Mouse (Mus musculus) bone marrow macrophage, adult 2 months (primary cell): ENCODE results near the gene Ubtd2. TPM values are rescaled to one million over a fixed set of nuclear protein-coding genes. Genes with fewer than 3 reads are reported as not detected.

Experiments used
- H3K27ac ChIP-seq: 2 replicates; pipeline ENCODE4 v1.5.1; 2012; ENCODE audit warnings: low read depth, low read length; ENCODE audit not compliant: insufficient read depth
- H3K4me1 ChIP-seq: 2 replicates; pipeline ENCODE4 v1.6.1; 2012; ENCODE audit warnings: low read length; ENCODE audit not compliant: control insufficient read depth, insufficient read depth
- H3K4me3 ChIP-seq: 2 replicates; pipeline ENCODE4 v1.5.1; 2012; ENCODE audit warnings: mild to moderate bottlenecking, low read length, moderate library complexity; ENCODE audit not compliant: insufficient read depth
- CTCF ChIP-seq: IDR thresholded peaks from 2 replicates; pipeline ENCODE4 v1.5.1; 2012; ENCODE audit warnings: low read depth, mild to moderate bottlenecking, low read length, moderate library complexity
- POLR2A ChIP-seq: IDR thresholded peaks from 2 replicates; pipeline ENCODE4 v1.6.1; 2012; ENCODE audit warnings: mild to moderate bottlenecking, low read depth, low read length, borderline replicate concordance
- polyA plus RNA-seq: library from polyadenylated mRNA; stranded (reverse); fragments of >200 nt; gene quantifications from 2 replicates; pipeline ENCODE4 v1.2.4, GENCODE M21; 2012; ENCODE audit not compliant: missing spikeins, insufficient read depth, insufficient read length

Ubtd2 gene
- 2.4 and 4.0 TPM in 2 replicates for polyA plus RNA-seq

DNA sequence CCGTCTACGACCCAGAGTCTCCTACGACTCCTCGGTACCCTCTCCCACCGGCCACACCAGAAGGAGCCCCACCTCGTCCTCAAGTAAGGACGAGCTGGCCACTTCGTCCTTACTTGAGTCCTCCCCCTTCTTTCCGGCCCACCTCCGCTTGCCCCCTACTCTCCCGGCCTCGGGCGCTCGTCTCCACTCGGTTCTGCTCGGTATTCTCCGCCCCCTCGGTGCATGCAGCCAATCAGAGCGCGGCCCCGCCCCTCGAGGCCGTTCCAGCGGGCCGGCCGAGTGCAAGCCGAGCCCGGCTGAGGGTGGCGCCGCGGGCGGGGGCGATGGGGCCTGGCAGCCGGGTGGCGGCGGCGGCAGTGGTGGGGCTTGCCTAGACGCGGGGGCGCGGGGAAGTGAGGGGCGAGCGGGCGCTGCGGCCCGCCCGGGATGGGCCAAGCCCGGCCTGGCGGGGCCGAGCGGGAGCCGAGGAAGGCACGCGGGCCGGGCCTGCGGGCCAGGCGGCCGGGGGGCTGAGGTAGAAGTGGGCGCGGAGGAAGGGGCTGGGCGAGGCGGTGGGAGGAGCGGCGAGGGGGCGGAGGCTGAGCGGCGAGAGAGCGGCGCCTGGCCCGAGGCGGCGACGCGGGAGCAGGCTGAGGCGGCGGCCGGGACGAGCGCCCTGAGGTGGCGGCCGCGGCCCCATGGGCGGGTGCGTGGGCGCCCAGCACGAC lies at the start of gene Ubtd2:
Ubtd2 (plus strand) TSS at position 571 of the 707 bp plus-strand sequence.
- TF ChIP-seq POLR2A (no peak), CTCF (no peak)
- H3K4me1 ChIP-seq = peaks cover 8% of the 10 kb centered on the region; the same call in 1 of the 2 replicates
- H3K4me3 ChIP-seq = peak within 1 kb of the TSS; percentile 88
- H3K27ac ChIP-seq = peak within 1 kb of the TSS; percentile 26; the same call in 1 of the 2 replicates

- TF ChIP-seq CTCF (no peak), POLR2A (no peak)
- H3K4me3 ChIP-seq = no peak overlapping the region
- H3K27ac ChIP-seq = peak overlapping the region; percentile 71
- H3K4me1 ChIP-seq = peaks cover 45% of the 10 kb centered on the region
Observed at GRCm38 (mm10) chr11:32407863-32408262, 47.3 kb upstream of the Ubtd2 start.

DNA sequence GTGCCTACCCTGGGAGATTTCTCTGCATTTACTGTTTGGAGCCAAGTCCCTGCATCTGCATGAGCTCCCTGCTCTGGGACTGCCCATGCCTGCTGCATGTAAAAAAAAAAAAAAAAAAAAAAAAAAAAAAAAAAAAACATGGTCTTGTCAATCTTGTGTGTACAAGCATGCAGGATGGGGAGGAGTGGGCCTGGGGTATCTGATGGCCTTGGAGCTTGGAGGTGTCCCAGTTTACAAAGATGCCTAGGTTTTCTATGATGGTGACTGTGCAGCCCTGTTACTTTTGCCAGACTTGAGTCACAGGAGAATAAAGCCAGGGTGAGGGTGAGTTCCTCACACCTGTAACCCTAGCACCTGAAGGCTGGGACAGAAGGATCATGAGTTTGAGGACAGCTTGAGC lies 46.1 kb upstream of the Ubtd2 start:
- Histone ChIP-seq H3K4me1 (peaks cover 42% of the 10 kb centered on the region), H3K4me3 (no peak overlapping the region), H3K27ac (no peak overlapping the region)
- TF ChIP-seq POLR2A (no peak), CTCF (no peak)

GRCm38 (mm10) chr11:32409823-32410562 lies 45.2 kb upstream of the Ubtd2 start:
- no peak for TF ChIP-seq POLR2A
- TF ChIP-seq CTCF = no peak
- Histone ChIP-seq H3K4me3 (no peak overlapping the region), H3K4me1 (peaks cover 38% of the 10 kb centered on the region), H3K27ac (no peak overlapping the region)

DNA sequence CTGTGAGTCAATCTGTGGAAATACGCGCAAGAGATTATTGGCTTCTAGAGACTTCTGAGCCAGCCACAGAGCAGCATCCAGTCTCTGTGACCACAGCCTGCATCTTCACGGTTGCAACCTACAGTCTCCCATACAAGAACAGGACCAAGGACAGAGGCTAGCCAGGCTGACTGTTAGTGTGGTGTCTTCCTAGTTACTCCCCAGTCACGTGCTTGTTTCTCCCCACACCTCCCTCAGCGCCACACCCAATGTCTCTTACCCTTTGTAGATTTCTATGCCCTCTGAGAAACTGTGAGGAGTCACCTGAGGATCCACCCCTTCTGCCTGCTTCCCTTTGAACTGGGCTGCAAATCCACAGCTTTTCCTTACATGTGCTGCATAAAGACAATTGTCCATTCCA lies 35.2 kb upstream of the Ubtd2 start:
- TF ChIP-seq POLR2A (no peak), CTCF (no peak)
- H3K4me1 ChIP-seq = no peaks in the 10 kb centered on the region
- H3K4me3 ChIP-seq = no peak overlapping the region
- H3K27ac ChIP-seq = no peak overlapping the region

DNA sequence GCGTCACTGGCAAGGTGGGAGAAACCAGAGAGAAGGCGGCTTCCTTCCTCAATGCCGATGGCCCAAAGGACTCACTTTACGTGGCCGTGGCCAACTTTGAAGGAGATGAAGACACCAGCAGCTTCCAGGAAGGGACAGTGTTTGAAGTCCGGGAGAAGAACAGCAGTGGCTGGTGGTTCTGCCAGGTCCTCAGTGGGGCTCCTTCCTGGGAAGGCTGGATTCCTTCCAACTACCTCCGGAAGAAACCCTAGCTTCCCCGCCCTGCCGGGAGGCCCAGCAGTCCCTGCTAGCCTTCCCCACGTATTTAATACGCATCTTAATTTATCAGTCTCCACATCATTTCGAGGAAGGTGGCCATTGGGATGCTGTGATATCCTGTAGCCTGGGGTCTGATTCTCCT lies 31.9 kb upstream of the Ubtd2 start:
- H3K4me1 ChIP-seq = no peaks in the 10 kb centered on the region
- no peak overlapping the region for H3K4me3 ChIP-seq
- TF ChIP-seq POLR2A = no peak
- H3K27ac ChIP-seq = no peak overlapping the region

DNA sequence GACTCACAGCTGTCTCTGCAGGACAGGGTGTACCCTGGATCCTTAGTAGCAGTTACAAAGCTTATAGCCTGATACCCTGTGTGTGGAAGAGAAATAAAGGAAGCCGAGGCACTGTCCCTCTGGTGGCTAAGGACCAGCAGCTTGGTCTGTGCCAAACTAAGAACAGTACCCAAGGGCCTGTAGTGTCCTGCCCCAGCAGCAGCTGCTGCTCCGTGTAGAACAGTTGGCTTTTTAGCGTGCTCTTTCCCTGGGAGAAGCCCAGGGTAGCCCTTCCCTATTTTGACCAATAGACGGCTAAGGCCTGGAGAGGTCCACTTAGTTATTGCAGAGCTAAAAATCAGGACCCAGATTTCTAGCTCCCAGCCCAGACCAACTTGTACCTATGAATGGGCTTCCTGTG lies 30.6 kb upstream of the Ubtd2 start:
- no peaks in the 10 kb centered on the region for H3K4me1 ChIP-seq
- no peak overlapping the region for H3K4me3 ChIP-seq
- TF ChIP-seq CTCF (no peak), POLR2A (no peak)
- H3K27ac ChIP-seq = no peak overlapping the region

GRCm38 (mm10) chr11:32425043-32425658 lies 30.0 kb upstream of the Ubtd2 start:
- TF ChIP-seq POLR2A = no peak
- no peak for TF ChIP-seq CTCF
- Histone ChIP-seq H3K4me1 (no peaks in the 10 kb centered on the region), H3K27ac (no peak overlapping the region), H3K4me3 (no peak overlapping the region)

GRCm38 (mm10) chr11:32427537-32427936 lies 27.6 kb upstream of the Ubtd2 start:
- H3K4me1 ChIP-seq = no peaks in the 10 kb centered on the region
- no peak overlapping the region for H3K27ac ChIP-seq
- no peak overlapping the region for H3K4me3 ChIP-seq
- no peak for TF ChIP-seq POLR2A
- TF ChIP-seq CTCF = no peak
